Mouse (Mus musculus) cerebellum, postnatal 10 days (tissue): ENCODE measurements around the gene Son.

Source experiments
- DNase-seq, 2 experiments: peaks; one replicate each; pipeline ENCODE4 v3.0.0; 2021; ENCODE audit warnings: mixed read lengths in 2 of 2

Gene Son

GRCm38 (mm10) chr16:91688619-91689334, 41.5 kb downstream of the Son start, which contains the start of gene Donson:
Donson (minus strand) TSS chr16:91688770.
- peak; percentile 98 to 99 for DNase-seq

GRCm38 (mm10) chr16:91689791-91690190, 42.5 kb downstream of the Son start:
- DNase-seq: peak in 1 of 2 experiments; percentile 11

GRCm38 (mm10) chr16:91694455-91695084, 47.3 kb downstream of the Son start:
- DNase-seq: peak; percentile 92 to 93

GRCm38 (mm10) chr16:91695108-91695755, 47.9 kb downstream of the Son start:
- DNase-seq: no peak

GRCm38 (mm10) chr16:91698995-91699394, 51.7 kb downstream of the Son start:
- DNase-seq: no peak

- no peak for DNase-seq
Measured at GRCm38 (mm10) chr16:91701908-91702307, 54.6 kb downstream of the Son start.

- no peak for DNase-seq
Measured at GRCm38 (mm10) chr16:91702771-91703188, 55.5 kb downstream of the Son start.

- DNase-seq: peak; percentile 36 to 39
Measured at GRCm38 (mm10) chr16:91704603-91705340, 57.5 kb downstream of the Son start.

- no peak for DNase-seq
Measured at GRCm38 (mm10) chr16:91710241-91710640, 62.9 kb downstream of the Son start.

GRCm38 (mm10) chr16:91716927-91717349, 69.6 kb downstream of the Son start:
- DNase-seq: peak in 1 of 2 experiments; percentile 27

GRCm38 (mm10) chr16:91717399-91717798, 70.1 kb downstream of the Son start:
- DNase-seq: no peak

GRCm38 (mm10) chr16:91724247-91724646, 76.9 kb downstream of the Son start:
- peak; percentile 69 for DNase-seq

- no peak for DNase-seq
Measured at GRCm38 (mm10) chr16:91727433-91727832, 80.1 kb downstream of the Son start.

GRCm38 (mm10) chr16:91728123-91729065, 81.1 kb downstream of the Son start, which contains the start of gene Cryzl1:
Cryzl1 (minus strand) TSS chr16:91728975.
- peak; percentile 99 for DNase-seq
